9 mouse cellular contexts compared by ENCODE assay signal in genomic region chr4:134020621-134021020, GRCm38 (mm10). TPM values are rescaled to one million over a fixed set of nuclear protein-coding genes. Genes with fewer than 3 reads are reported as not detected.
A peak's percentile ranks its signal among the peaks of the same experiment; 100 is the strongest.
DNase-seq lines count a peak whose midpoint lies in the region; ATAC-seq and TF ChIP-seq lines count a peak whose summit lies in the region.
"Had no signal": no experiment of that assay in that cellular context is flagged by ENCODE, and none has a peak within 500 bp of the region (broad histone marks: within the 10 kb centered on the region; RNA-seq: fewer than 3 reads in every experiment).

No protein-coding gene starts in this region.

- TF ChIP-seq CTCF in stomach, postnatal 0 days (IDR thresholded peaks at IDR 0.05; ENCODE audit: low read depth), result 0 out of 2 replicates have a peak, but pooled peaks have one; percentile 5
- TF ChIP-seq CTCF in intestine, postnatal 0 days (IDR thresholded peaks at IDR 0.05; ENCODE audit: low read depth), result no peak

- no peaks in the 10 kb centered on the region for H3K36me3 ChIP-seq in liver, embryonic 12.5 days
- H3K36me3 ChIP-seq in midbrain, embryonic 13.5 days, result no peaks in the 10 kb centered on the region
- no peaks in the 10 kb centered on the region for H3K36me3 ChIP-seq in stomach, postnatal 0 days (ENCODE audit: control insufficient read depth, insufficient read depth, low read length)
- H3K36me3 ChIP-seq in intestine, postnatal 0 days (ENCODE audit: control insufficient read depth, insufficient read depth), result no peaks in the 10 kb centered on the region
- H3K36me3 ChIP-seq: liver, embryonic 13.5 days had no signal

- 2% methylated on average over 11 of the region's 11 CpGs for WGBS in liver, embryonic 12.5 days (ENCODE audit: insufficient replicate concordance)
- 3% methylated on average over 11 of the region's 11 CpGs for WGBS in midbrain, embryonic 13.5 days
- WGBS in stomach, postnatal 0 days, result 2% methylated on average over 11 of the region's 11 CpGs
- 2% methylated on average over 11 of the region's 11 CpGs for WGBS in intestine, postnatal 0 days

- peaks cover 17% of the 10 kb centered on the region; the same call in 1 of the 2 replicates for H3K4me1 ChIP-seq in liver, embryonic 12.5 days
- peaks cover 50% of the 10 kb centered on the region for H3K4me1 ChIP-seq in midbrain, embryonic 13.5 days (replicated peaks)
- no peaks in the 10 kb centered on the region for H3K4me1 ChIP-seq in stomach, postnatal 0 days (replicated peaks; ENCODE audit: control insufficient read depth, insufficient read depth)
- H3K4me1 ChIP-seq in intestine, postnatal 0 days (replicated peaks; ENCODE audit: control insufficient read depth, insufficient read depth, low read length), result peaks cover 3% of the 10 kb centered on the region; the same call in 1 of the 2 replicates

- ATAC-seq in liver, embryonic 12.5 days, result no peak
- no peak for ATAC-seq in midbrain, embryonic 13.5 days
- no peak; the same call in 1 of the 2 replicates for ATAC-seq in stomach, postnatal 0 days (ENCODE audit: low FRiP score, low TSS enrichment)
- ATAC-seq in intestine, postnatal 0 days, result no peak

- H3K4me3 ChIP-seq in liver, embryonic 12.5 days, result no peak overlapping the region
- H3K4me3 ChIP-seq in midbrain, embryonic 13.5 days (replicated peaks), result 0 out of 2 replicates have a peak overlapping the region, but pooled peaks have one; percentile 42
- no peak overlapping the region for H3K4me3 ChIP-seq in stomach, postnatal 0 days (ENCODE audit: low read depth, low read length)
- H3K4me3 ChIP-seq in intestine, postnatal 0 days (ENCODE audit: low read depth, low read length), result no peak overlapping the region
- H3K4me3 ChIP-seq: liver, embryonic 13.5 days had no signal

- H3K27ac ChIP-seq in liver, embryonic 12.5 days, result no peak overlapping the region
- no peak overlapping the region for H3K27ac ChIP-seq in midbrain, embryonic 13.5 days
- H3K27ac ChIP-seq in stomach, postnatal 0 days (replicated peaks), result no peak overlapping the region
- no peak overlapping the region for H3K27ac ChIP-seq in intestine, postnatal 0 days (ENCODE audit: low read depth, low read length)
- H3K27ac ChIP-seq: liver, embryonic 13.5 days had no signal

- no peak for TF ChIP-seq EP300 in stomach, postnatal 0 days (optimal IDR thresholded peaks at IDR 0.05)

- peak; percentile 69 for DNase-seq in liver
- peak; percentile 33 for DNase-seq in adrenal gland, adult 8-10 months
- DNase-seq in gastrocnemius, adult 8-10 months (ENCODE audit: low spot score in 2 of 2), result peak; percentile 20 to 37
- peak; percentile 88 for DNase-seq in kidney, postnatal 10 days
- peak; percentile 86 for DNase-seq in stomach, postnatal 0 days (ENCODE audit: low spot score)
- DNase-seq: liver, embryonic 13.5 days had no signal

- peaks cover 50% of the 10 kb centered on the region for H3K27me3 ChIP-seq in liver, embryonic 12.5 days (replicated peaks)
- H3K27me3 ChIP-seq in midbrain, embryonic 13.5 days, result peaks cover 16% of the 10 kb centered on the region; the same call in 1 of the 2 replicates
- peaks cover 15% of the 10 kb centered on the region; the same call in 1 of the 2 replicates for H3K27me3 ChIP-seq in stomach, postnatal 0 days (ENCODE audit: control insufficient read depth, insufficient read depth, low read length)
- H3K27me3 ChIP-seq in intestine, postnatal 0 days (replicated peaks; ENCODE audit: control insufficient read depth, insufficient read depth, low read length), result peaks cover 47% of the 10 kb centered on the region

- no peak overlapping the region for H3K9ac ChIP-seq in liver, embryonic 12.5 days
- H3K9ac ChIP-seq in midbrain, embryonic 13.5 days (replicated peaks), result no peak overlapping the region
- no peak overlapping the region for H3K9ac ChIP-seq in stomach, postnatal 0 days (ENCODE audit: low read length)
- no peak overlapping the region for H3K9ac ChIP-seq in intestine, postnatal 0 days (ENCODE audit: low read depth, low read length)
- H3K9ac ChIP-seq: liver, embryonic 13.5 days had no signal

- H3K4me2 ChIP-seq in liver, embryonic 12.5 days, result no peak overlapping the region
- peak overlapping the region; percentile 67 for H3K4me2 ChIP-seq in midbrain, embryonic 13.5 days (replicated peaks)
- H3K4me2 ChIP-seq in stomach, postnatal 0 days (replicated peaks; ENCODE audit: low read depth), result no peak overlapping the region
- no peak overlapping the region for H3K4me2 ChIP-seq in intestine, postnatal 0 days (replicated peaks; ENCODE audit: low read depth)

- no peaks in the 10 kb centered on the region for H3K9me3 ChIP-seq in liver, embryonic 12.5 days (replicated peaks)
- H3K9me3 ChIP-seq in midbrain, embryonic 13.5 days, result no peaks in the 10 kb centered on the region
- H3K9me3 ChIP-seq in stomach, postnatal 0 days (ENCODE audit: control insufficient read depth, low read length), result no peaks in the 10 kb centered on the region
- H3K9me3 ChIP-seq in intestine, postnatal 0 days (ENCODE audit: control insufficient read depth), result no peaks in the 10 kb centered on the region
- H3K9me3 ChIP-seq: liver, embryonic 13.5 days had no signal

RNA-seq across cellular contexts. Expression of gene Lin28a, which starts 2.0 kb away (rescaled TPM):
- polyA plus RNA-seq in liver, embryonic 12.5 days (2016; fragmentation: Nextera tagmentation; extraction: Ambion mirVana), result 4.2 and 5.8 TPM in 2 replicates
- not detected for total RNA-seq in adrenal gland, adult 8-10 months (2022)
- under 1 TPM; 0.39 to 0.96 (median 0.60) TPM for total RNA-seq in gastrocnemius, adult 8-10 months (2022)
- 0.59 TPM in 2 replicates for polyA plus RNA-seq in midbrain, embryonic 13.5 days (2015; fragmentation: Nextera tagmentation; extraction: Ambion mirVana)
- polyA plus RNA-seq in stomach, postnatal 0 days (2015; fragmentation: Nextera tagmentation; extraction: Ambion mirVana), result not detected in 2 replicates
- polyA plus RNA-seq in intestine, postnatal 0 days (2015; fragmentation: Nextera tagmentation; extraction: Ambion mirVana), result not detected in 2 replicates

RNA-seq across cellular contexts. Expression of gene Dhdds, which starts 19.9 kb away (rescaled TPM):
- 24.5 and 25.6 TPM in 2 replicates for polyA plus RNA-seq in liver, embryonic 12.5 days (2016; fragmentation: Nextera tagmentation; extraction: Ambion mirVana)
- total RNA-seq in adrenal gland, adult 8-10 months (2022), result 10 to 100 TPM; 48.8 to 57.7 (median 57.0) TPM
- 1 to 10 TPM; 8.0 to 9.1 (median 8.8) TPM for total RNA-seq in gastrocnemius, adult 8-10 months (2022)
- polyA plus RNA-seq in midbrain, embryonic 13.5 days (2015; fragmentation: Nextera tagmentation; extraction: Ambion mirVana), result 42.0 and 44.7 TPM in 2 replicates
- polyA plus RNA-seq in stomach, postnatal 0 days (2015; fragmentation: Nextera tagmentation; extraction: Ambion mirVana), result 23.1 TPM in 2 replicates
- 26.1 TPM in 2 replicates for polyA plus RNA-seq in intestine, postnatal 0 days (2015; fragmentation: Nextera tagmentation; extraction: Ambion mirVana)

RNA-seq across cellular contexts. Expression of gene Zfp683, which starts 33.0 kb away (rescaled TPM):
- not detected in 2 replicates for polyA plus RNA-seq in liver, embryonic 12.5 days (2016; fragmentation: Nextera tagmentation; extraction: Ambion mirVana)
- total RNA-seq in adrenal gland, adult 8-10 months (2022), result under 1 TPM in 1 of 4 experiments, not detected in 3; 0.40 TPM
- not detected for total RNA-seq in gastrocnemius, adult 8-10 months (2022)
- not detected in 2 replicates for polyA plus RNA-seq in midbrain, embryonic 13.5 days (2015; fragmentation: Nextera tagmentation; extraction: Ambion mirVana)
- polyA plus RNA-seq in stomach, postnatal 0 days (2015; fragmentation: Nextera tagmentation; extraction: Ambion mirVana), result not detected in 2 replicates
- polyA plus RNA-seq in intestine, postnatal 0 days (2015; fragmentation: Nextera tagmentation; extraction: Ambion mirVana), result not detected in 2 replicates
- polyA plus RNA-seq: liver, embryonic 13.5 days had no signal

RNA-seq across cellular contexts. Expression of gene Crybg2, which starts 40.0 kb away (rescaled TPM):
- polyA plus RNA-seq in liver, embryonic 12.5 days (2016; fragmentation: Nextera tagmentation; extraction: Ambion mirVana), result 0.71 and 0.82 TPM in 2 replicates
- total RNA-seq in adrenal gland, adult 8-10 months (2022), result not detected
- total RNA-seq in gastrocnemius, adult 8-10 months (2022), result not detected
- polyA plus RNA-seq in midbrain, embryonic 13.5 days (2015; fragmentation: Nextera tagmentation; extraction: Ambion mirVana), result 0.97 and 1.1 TPM in 2 replicates
- polyA plus RNA-seq in stomach, postnatal 0 days (2015; fragmentation: Nextera tagmentation; extraction: Ambion mirVana), result 15.6 and 21.6 TPM in 2 replicates
- polyA plus RNA-seq in intestine, postnatal 0 days (2015; fragmentation: Nextera tagmentation; extraction: Ambion mirVana), result 17.9 and 22.5 TPM in 2 replicates

RNA-seq across cellular contexts. Expression of gene Hmgn2, which starts 52.2 kb away (rescaled TPM):
- polyA plus RNA-seq in liver, embryonic 12.5 days (2016; fragmentation: Nextera tagmentation; extraction: Ambion mirVana), result 971 and 1,001 TPM in 2 replicates
- total RNA-seq in adrenal gland, adult 8-10 months (2022), result 100 to 1,000 TPM; 127 to 139 (median 136) TPM
- total RNA-seq in gastrocnemius, adult 8-10 months (2022), result 10 to 100 TPM; 28.5 to 36.6 (median 31.6) TPM
- 1,712 and 1,823 TPM in 2 replicates for polyA plus RNA-seq in midbrain, embryonic 13.5 days (2015; fragmentation: Nextera tagmentation; extraction: Ambion mirVana)
- polyA plus RNA-seq in stomach, postnatal 0 days (2015; fragmentation: Nextera tagmentation; extraction: Ambion mirVana), result 762 and 782 TPM in 2 replicates
- 605 and 661 TPM in 2 replicates for polyA plus RNA-seq in intestine, postnatal 0 days (2015; fragmentation: Nextera tagmentation; extraction: Ambion mirVana)

Comparison
In these comparisons a context has a peak if more than half of its experiments do, and no peak if none do; other contexts are left out.
1. DNase-seq: peak in every context shown above with its lines; median percentile 88 in kidney, postnatal 10 days; 86 in stomach, postnatal 0 days; 69 in liver; 33 in adrenal gland, adult 8-10 months; 28 in gastrocnemius, adult 8-10 months.